Mouse (Mus musculus) B cell, adult (primary cell): ENCODE measurements around the gene Zic1. TPM values are rescaled to one million over a fixed set of nuclear protein-coding genes. Genes with fewer than 3 reads are reported as not detected.

Experiments
- total RNA-seq: library from RNA; stranded (reverse); gene quantifications from 4 replicates; pipeline ENCODE4 v1.2.4, GENCODE M21; 2023; ENCODE audit not compliant: inconsistent age

Zic1 gene
- not detected in 4 replicates for total RNA-seq

DNA sequence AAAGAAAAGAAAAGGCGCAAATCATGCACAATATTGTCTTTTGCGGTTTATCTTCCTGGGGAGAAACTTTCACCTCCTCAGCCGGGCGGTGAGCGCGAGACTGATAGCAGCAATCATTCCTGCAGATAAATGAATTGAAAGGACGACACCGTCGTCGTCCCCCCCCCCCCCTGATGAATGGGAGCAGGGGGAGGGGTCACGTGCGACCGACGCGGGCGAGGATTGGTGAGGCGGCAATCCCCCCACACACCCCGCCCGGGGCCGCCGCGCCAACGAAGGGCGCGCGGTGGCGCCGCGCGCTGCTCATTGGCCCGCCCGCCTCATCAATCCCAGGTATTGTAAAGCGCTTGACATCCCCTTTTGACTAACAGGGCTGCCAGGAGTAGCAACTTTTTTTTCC, at the start of gene Zic1:
Gene Zic1 (minus strand): TSS at position 147 of the 400 bp plus-strand sequence.

DNA sequence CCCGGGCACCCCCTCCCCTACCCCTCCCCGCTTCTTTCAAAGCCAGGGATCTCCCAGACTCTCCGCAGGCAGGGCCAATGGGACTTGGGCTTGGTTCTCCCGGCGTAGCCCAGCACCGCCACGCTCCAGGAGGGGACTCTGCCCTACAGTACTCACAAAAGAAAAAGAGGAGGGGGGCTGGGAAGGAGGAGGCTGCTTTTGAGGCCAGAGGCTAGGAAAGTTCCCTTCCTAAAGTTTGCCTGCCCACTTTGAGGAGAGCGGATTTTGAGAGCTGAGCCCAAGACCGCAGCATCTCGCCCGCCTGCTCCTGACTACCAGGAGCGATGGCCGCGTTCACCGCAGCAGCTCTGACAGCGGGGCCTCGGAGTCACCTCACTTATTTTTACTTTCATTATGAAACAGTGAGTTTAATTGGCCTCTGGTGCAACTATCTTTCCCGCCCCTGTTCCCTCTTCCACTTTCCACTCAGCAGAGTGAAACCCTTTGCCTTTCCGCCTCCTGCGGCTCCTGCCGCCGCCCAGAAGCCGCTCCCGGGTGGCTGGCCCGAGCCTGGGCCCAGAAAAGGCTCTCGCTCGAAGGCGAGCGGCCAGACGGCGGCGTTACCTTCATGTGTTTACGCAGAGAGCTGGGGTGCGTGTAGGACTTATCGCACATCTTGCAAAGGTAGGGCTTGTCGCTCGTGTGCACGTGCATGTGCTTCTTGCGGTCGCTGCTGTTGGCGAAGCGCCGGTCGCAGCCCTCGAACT, 3.6 kb downstream of the Zic1 start, which contains the start of gene Zic4:
Gene Zic4 (plus strand): TSS at position 558 of the 746 bp plus-strand sequence.

Other genes starting within 250 kb of the Zic1 start
- gene Zic4, start 3.4 kb downstream of the Zic1 start, total RNA-seq: not detected in 4 replicates